Mouse (Mus musculus) c-Kit-positive CD71-negative TER-119-negative erythroid progenitor cells, embryonic 14.5 days (primary cell): ENCODE results near the gene Rfwd3.
"Not testable (repeated sequence)": the region's sequence is repeated elsewhere in the genome, so short reads cannot be mapped to it uniquely, and the experiment has no call there.

Source experiments
- DNase-seq: peaks from one replicate; pipeline ENCODE4 v3.0.0-alpha.2; 2013; ENCODE audit warnings: low read depth

The Rfwd3 gene

DNA sequence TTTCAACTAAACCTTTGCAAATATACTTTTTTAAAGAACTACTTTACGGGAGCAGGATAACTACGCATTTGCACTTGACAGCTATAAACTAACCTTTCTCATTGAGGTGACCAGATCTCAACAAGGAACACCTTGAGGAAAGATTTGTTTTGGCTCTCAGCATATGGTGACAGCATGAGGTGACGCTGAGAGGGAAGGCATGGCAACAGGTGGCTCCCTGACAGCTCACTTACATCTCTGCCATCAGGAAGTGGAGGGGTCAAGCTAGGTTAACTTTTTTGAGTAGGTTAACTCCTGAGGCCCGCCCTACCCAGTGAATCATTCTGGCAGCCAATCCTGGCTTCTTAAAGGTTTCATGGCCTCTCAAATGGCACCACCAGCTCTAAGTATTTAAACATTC, 14.4 kb downstream of the Rfwd3 start:
- DNase-seq, result no peak

DNA sequence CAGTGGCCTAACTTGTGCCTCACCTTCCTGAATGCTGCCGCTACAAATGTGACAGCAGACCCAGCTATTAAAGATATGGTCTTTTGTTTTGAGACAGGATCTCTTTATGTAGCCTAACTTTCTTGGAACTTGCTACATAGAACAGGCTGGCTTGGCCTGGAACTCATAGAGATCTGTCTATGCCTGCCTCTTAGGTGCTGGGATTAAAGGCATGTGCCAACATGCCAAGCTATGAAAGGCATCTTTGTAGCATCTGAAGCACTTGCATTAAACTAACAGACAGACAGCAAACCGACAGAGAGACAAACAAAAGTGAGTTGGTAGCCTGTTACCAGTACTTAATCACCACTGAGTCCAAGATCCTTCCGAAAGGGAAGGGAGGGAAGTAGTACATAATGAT, 17.9 kb downstream of the Rfwd3 start:
- no peak for DNase-seq

DNA sequence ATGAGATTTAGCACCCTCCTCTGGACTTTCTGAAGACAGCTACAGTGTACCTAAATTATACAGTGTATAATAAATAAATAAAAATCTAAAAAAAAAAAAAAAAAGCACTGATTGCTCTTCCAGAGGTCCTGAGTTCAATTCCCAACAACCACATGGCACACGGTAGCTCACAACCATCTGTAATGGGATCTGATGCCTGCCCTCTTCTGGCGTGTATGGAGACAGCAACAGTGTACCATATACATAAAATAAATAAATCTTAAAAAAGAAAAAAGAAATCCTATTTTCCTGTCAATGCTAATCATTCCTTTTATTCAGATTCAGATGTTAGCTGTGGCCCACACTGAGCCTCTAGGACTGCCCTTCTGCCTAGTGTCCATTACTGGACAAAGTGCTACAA, 31.7 kb downstream of the Rfwd3 start:
- no peak for DNase-seq

DNA sequence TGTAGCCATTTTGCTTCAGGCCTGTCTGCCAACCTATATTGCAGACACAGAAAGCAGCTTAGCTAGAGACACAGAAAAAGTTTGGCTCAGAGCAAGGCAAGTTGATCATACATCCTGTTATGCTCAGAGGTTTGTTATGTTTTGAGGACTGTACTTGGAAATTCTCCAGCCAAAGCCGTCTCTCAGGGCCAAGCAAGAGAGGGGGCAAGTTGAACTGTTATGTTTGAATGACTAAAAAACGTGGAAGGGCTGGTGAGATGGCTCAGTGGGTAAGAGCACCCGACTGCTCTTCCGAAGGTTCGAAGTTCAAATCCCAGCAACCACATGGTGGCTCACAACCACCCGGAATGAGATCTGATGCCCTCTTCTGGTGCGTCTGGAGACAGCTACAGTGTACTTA, 33.9 kb downstream of the Rfwd3 start:
- not testable (repeated sequence) for DNase-seq

DNA sequence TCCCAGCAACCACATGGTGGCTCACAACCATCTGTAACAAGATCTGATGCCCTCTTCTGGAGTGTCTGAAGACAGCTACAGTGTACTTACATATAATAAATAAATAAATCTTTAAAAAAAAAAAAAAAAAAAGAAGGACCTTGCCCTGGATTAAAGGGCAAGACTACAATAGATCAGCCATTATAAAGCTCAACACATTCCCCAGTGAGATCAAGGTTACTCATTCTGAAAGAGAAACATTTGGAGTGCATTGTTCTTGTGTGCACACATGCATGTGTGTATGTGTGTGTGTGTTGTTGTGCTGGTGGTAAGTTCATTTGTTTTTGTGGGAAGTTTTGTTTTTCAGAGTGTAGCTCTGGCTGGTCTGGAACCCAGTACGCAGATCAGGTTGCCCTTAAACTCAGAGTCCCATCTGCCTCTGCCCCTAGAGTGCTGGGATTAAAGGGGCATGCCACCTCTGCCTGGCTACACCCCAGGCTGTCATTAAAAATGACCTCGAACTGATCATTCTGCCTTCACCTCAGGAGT, 35.3 kb downstream of the Rfwd3 start:
- no peak for DNase-seq

DNA sequence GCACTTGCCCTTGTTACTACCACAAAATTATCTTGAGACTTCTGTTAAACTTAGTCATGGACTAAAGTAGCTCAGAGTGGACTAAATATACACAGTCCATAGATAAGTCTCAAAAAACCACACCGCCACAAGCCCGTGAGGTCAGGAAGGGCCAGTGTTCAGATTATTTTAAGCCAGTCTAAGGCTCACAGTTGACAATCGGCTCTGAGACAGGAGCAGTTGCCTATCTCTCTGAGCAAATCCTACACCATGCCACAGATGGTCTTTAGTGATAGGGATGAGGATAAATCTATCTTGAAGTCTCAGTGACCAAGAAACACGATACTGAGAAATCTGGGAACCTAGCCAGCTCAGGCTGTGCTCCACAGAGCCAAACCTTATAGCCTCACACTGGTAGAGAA, 38.0 kb downstream of the Rfwd3 start:
- DNase-seq, result peak; percentile 32

DNA sequence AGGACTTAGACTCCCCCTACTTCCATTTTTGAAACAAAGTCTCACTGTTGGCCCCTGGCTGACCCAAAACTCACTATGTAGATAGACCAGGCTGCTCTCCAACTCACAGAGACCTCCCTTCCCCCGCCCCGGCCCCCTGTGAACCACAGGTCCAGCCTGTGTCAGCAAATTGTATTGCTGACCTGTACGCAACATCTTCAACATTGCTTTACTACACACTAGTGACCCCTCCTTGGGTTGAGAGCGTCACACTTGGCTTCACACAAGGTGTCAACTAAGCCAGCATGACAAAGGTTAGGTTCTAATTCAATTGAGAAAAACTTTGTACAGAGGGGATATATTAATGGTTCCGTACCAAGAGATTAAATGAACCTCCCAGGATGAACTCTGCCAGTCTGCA, 39.8 kb downstream of the Rfwd3 start:
- no peak for DNase-seq

DNA sequence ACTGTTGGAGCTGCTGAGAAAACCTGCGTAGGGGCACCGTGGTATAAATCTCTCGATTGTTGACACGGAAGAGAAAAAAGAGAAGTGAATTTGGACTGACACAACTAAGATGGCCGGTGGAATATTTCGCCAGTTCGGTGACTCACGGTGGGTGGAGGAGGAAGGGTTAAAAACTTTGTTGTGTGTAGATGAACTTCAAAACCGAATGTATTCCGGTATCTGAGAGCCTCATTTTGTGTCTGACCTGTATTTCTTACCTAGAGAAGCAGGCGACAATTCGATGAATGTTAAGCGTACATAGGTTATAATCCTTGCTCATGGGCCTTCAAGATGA, 40.6 kb downstream of the Rfwd3 start:
- DNase-seq, result peak; percentile 63

DNA sequence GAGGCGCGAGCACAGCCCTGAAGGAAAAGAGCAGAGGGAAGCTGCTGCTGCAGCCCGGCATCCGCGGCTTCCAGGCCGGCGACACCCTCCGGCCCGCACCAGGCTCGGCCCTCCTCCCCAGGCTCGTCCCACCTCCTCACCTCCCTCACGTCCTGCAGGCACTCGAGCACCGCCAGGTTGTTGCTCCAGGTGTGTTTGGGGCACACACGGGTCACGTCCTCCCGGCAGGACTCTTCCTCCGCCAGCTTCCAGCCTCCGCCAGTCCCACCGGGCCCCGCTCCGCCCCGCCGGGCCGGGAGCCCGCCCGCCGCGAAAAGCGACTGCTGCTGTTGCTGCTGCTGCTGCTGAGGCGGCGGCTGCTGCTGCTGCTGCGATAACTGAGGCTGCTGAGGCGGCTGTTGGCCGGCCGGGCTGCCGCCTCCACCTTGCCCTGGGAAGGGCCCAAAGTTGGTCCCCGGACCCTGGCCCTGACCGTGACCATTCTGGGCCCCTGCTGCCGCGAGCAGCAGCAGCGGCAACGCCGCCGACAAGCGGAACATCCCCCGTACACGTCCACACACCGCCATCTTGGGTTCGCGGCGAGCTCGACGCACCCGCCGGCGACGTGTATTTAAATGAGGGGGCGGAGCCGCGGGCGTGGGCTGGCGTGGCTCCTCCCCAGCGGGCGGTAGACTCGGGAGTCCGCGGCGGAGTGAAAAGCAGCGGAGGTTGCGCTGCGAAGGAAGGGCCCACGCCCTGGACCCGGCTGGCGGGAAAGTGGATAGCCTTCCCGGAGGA, 41.2 kb downstream of the Rfwd3 start, which contains the start of gene Glg1:
Gene Glg1, minus strand, starts transcription at position 586 of the 777 bp plus-strand sequence.
- peak; percentile 89 for DNase-seq

DNA sequence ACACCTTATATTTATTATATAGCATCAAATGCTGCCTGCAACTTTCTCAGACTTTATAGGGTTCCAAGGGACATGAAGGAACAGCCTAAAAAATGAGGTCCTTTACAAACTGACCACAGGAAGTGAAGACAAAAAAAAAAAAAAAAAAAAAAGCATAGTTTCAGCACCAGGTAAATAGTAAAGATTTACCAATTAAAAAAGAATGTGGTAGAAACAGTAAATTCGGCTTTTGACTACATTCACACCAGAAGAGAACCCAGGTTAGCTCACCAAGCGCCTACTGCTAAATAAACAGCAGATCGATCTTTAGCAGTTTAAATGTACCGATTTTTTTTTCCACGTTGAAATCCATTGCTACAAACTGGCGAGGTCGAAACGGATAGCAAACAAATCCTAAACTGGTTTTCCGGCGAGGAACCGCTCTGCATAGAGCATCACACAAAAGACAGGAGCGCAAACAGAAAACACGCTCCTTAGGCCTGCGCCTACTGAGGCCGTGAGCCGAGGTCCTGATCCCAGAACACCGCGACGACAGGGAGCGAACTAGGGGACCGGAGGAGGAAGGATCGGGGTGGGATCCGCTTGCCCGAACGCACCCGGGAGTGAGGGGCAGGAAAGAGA, 41.9 kb downstream of the Rfwd3 start:
- peak; percentile 28 for DNase-seq

DNA sequence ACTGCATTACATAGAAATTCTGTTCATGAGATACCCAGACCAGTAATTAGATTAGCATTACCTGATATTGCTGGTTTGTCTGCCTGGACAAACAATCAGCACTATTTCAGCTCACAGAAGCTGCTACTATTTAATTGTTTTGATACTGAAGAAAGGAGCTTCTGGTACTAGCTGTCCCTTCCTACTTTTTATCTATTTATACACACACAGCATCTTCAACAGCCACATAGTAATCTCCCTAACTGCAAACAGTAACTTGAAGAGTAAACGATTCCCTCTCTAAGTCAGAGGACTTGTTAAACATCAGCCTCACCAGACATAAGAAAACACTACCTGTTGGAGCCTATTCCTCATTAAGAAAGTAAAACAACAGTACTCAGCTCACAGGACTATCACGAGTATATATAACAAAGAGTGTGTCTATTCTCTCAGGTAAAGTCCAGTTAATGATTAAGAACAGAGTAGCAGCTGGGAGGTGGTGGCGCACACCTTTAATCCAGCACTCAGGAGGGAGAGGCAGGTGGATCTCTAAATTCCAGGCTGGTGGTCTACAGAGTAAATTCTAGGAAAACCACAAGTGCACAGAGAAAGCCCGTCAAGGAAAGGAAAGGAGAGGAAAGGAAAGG, 47.4 kb downstream of the Rfwd3 start:
- no peak for DNase-seq

DNA sequence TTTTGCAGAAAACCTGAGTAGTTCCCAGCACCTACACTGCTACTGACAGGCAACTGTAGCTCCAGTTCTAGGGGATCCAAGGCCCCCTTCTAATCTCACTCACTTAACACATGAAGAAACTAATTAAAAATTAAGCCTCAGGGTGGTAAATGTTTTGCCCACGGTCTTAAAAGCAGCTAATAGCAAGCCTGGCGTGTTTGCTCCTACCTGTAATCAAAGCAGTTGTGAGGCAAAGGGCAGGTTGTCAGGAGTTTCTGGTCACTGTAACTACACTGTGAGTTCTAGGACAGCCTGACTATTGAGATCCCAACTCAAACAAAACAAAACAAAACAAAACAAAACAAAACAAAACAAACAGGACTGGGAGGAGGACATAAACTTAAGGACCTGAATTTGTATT, 49.9 kb downstream of the Rfwd3 start:
- DNase-seq, result no peak

DNA sequence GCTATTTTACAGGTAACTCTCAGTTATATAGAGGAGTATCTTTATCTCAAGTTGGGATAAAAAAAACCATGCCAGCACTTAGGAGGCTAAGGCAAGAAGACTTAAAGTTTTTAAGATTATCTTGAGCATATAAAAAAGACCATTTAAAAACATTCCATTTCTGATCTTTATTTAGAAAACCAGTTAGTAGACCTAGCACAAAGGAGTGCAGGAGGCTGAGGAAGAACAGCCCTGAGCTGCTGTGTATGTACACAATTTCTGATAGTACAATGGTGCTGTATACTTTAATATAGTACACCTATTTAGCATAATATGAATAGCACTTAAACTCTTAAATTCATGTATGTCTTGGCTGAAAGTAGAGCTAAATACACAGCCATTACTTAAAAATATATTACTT, 51.9 kb downstream of the Rfwd3 start:
- DNase-seq, result no peak

DNA sequence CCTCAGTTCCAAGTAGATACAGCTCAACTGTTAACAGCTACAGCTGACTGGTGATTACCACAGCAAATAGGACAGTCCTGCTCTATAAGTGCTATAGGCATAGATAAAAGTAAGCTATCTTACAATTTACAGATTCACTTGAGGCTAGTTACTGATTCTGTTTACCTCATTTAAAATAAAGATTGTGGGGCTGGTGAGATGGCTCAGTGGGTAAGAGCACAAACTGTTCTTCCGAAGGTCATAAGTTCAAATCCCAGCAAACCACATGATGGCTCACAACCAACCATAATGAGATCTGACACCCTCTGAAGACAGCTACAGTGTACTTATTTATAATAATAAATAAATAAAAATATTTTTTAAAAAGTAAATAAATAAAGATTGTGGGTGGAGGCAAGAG, 53.2 kb downstream of the Rfwd3 start:
- DNase-seq, result not testable (repeated sequence)

DNA sequence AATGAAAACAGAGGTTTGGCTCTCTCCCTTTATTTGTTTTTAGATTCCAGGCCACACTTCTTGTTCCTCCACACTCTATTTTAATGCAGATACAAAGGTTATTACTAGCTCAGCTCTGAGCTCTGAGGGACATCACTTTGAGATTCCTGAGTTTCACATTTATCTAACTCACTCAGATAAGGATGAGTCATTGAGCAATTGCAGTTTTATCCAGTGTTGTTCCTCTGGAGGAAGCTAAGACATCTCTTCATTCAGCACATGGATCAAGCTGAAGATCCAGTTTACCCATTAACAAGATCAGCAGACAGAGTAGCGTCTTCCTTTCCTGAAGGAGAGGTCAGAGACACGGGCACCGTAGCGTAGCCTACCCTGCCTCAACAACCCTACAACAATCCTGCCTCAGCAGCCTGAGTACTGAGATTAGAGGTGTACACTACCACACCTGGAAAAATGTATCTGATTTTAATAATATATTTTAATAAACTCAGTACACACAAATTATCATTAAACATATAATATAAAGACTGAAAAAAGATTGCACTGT, 53.7 kb downstream of the Rfwd3 start:
- no peak for DNase-seq

DNA sequence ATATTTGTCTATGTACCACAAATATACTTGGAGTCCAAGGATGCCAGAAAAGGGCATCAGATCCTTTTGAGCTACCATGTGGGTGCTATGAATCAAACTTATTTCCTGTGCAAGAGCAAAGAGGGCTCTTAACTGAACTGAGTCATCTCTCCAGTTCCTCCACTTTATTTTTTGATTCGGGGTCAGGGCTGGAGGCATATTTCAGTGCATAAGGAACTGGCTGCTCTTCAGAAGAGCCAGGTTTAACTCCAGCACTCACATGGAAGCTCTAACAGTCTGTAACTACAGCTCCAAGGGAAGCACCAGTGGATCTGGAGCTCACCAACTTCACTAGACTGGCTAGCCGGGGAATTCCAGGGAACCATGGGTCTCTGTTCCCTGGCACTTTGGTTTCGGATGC, 62.7 kb downstream of the Rfwd3 start:
- no peak for DNase-seq

DNA sequence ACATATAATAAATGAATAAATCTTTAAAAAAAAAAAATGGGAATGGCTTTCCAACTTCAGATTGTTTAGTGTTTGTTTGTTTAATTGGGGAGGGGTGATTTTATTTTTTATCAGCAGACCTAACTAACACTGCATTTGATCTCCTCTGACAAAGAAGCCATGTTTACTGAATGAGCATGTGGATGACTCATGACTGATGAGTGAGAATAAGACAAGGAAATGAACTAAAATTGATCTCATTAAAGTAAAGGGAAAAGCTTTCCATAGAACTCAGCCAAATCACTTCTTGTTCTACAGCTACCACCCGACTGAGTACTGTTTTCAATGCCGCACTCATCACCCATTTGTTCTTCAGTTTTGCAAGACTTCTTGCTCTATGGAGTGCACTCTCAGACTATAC, 66.3 kb downstream of the Rfwd3 start:
- DNase-seq, result no peak

DNA sequence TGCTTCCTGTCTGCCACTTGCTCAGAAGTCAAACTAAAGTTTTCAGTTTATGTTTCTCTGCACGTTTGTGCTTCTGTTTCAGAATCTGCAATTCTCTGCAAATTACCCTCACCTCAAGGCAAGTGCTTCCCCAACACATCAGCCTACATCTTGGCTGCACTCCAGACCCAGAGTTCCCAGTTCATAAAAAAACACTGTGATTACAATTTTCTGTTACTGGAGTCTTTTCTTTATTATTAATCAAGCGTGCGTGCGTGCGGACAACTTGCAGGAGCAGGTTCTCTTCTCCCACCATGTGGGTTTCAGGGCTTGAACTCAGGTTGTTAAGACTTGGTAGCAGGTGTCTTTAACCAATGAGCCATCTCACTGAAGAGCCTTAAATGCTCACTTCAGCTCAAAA, 75.9 kb downstream of the Rfwd3 start:
- DNase-seq, result no peak
